Mouse (Mus musculus): Measurements from ENCODE around the gene Map3k4. TPM values are rescaled to one million over a fixed set of nuclear protein-coding genes. Genes with fewer than 3 reads are reported as not detected.
"Not testable (repeated sequence)": the region's sequence is repeated elsewhere in the genome, so short reads cannot be mapped to it uniquely, and the experiment has no call there.

The Map3k4 gene
- total RNA-seq, 1 experiment from 2014 or later, result 29.3 TPM

DNA sequence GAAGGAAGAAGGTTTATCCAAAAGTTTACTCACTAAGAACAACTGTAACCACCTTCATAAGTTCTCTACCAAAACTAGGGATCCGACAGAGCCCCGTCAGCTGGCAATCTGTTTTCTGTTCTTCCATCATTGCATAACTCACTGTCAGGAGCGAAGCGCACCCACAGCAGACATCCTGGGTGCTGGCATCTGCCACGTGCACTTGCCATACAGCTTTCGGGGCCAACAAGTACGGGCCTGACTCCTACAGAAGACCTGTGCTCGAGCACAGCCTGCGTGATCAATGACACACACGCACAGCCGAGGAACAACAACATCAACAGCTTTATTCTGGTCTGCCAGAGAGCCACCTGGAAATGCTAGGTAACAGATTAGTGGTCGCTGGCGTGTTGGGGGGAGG lies 2.3 kb downstream of the Map3k4 start:
- no peak for ATAC-seq (replicated peaks in 1 of 2; ENCODE audit: insufficient read depth in 1 of 2, low FRiP score in 2 of 2, low TSS enrichment in 1 of 2, low read depth in 1 of 2, poor library complexity in 2 of 2, severe bottlenecking in 2 of 2)

DNA sequence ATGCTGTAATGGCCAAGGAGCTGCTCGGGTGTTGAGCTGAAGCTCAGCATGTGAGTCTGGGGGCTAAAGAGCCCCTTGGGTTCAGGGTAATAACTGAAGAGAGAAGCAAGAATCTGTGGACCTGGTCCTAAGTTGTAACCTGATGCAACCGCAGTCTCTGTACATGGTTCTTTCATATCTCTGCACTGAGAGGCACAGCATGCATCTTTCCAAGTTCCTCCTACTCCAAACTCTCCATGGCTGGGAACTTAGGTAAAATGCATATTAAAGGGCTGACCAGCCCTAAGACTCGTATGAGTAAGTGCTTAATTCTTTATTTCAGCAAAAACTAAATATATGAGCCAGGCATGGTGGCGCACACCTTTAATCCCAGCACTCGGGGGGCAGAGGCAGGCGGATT lies 6.3 kb downstream of the Map3k4 start:
- no peak for ATAC-seq (replicated peaks in 1 of 2; ENCODE audit: insufficient read depth in 1 of 2, low FRiP score in 2 of 2, low TSS enrichment in 1 of 2, low read depth in 1 of 2, poor library complexity in 2 of 2, severe bottlenecking in 2 of 2)

DNA sequence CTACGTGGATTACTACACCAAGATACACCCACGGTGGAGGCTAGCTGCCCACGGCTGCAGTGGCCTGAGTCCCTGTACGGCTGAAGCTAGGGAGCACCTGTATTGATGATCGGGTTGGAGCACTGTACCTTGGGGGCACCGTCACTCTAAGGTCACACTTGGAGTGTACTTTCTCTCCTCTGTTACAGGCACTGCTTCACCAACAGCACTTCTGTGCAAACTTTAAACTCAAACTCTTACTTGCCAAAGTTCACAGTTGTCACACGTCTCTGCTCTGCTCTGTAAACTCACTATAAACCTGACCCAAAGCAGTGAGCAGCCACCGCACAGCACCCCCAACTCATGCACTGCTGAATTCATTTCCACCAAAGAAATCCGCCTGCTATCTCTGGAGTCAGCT lies 9.1 kb downstream of the Map3k4 start:
- no peak for ATAC-seq (replicated peaks in 1 of 2; ENCODE audit: insufficient read depth in 1 of 2, low FRiP score in 2 of 2, low TSS enrichment in 1 of 2, low read depth in 1 of 2, poor library complexity in 2 of 2, severe bottlenecking in 2 of 2)

DNA sequence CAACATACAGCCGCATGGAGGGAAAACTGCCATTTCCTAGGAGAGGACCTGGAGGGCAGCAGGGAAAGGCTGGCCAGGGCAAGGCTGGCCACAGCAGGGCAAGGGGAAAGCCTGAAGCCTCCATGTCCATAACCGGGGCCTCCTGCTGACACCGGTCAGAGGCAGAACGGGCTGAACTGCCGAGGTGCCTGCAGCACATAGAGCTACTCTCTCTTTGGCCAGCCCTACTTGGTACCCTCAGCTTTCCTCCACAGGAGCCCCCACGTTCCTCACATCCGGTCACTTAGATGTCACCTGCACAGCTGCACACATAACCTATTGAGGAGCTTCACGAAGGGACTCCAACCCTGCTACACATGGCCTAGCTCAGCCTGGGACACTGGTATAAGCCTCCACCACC lies 9.5 kb downstream of the Map3k4 start:
- ATAC-seq (replicated peaks in 1 of 2; ENCODE audit: insufficient read depth in 1 of 2, low FRiP score in 2 of 2, low TSS enrichment in 1 of 2, low read depth in 1 of 2, poor library complexity in 2 of 2, severe bottlenecking in 2 of 2), result no peak

DNA sequence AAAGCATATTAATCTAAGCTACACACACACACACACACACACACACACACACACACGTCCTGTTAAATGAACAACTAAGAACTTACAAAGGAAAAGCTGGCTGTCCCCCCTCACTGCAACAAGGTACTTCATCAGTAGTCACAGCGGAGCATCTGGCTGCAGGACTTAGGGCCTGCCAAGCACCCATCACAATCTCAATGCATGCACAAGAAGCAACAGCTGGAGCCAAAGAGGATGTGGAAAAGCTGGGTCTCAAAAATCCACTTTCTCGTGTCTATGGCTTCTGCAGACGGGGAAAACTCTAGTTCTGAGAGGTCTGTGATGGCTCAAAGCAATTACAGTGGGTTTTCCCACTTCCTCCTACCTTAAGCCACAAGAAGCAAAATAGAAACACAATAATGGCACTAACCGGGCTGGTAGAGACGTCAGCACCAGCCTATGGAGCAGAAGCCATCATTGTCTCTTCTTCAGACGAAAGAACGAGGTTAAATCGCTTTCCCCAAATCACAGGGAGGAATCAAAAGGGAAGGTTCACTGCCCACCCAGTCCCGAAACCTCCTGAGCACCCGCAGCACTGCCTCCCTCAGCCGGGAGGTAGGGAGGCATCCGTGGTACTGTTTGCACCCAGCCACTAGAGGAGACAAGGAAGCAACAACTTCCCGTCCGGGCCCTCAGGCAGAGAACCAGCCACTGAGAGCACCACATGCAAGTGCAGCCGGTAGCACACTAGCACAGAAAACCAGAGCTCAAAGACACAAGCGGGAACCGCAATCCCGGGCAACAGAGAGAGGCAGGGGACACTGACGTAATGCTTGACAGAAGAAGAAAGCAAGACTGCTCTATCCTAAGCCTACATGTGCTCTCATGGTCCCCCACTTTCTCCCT lies 11.1 kb downstream of the Map3k4 start:
- ATAC-seq (replicated peaks in 1 of 2; ENCODE audit: insufficient read depth in 1 of 2, low FRiP score in 2 of 2, low TSS enrichment in 1 of 2, low read depth in 1 of 2, poor library complexity in 2 of 2, severe bottlenecking in 2 of 2), result peak; percentile 99

DNA sequence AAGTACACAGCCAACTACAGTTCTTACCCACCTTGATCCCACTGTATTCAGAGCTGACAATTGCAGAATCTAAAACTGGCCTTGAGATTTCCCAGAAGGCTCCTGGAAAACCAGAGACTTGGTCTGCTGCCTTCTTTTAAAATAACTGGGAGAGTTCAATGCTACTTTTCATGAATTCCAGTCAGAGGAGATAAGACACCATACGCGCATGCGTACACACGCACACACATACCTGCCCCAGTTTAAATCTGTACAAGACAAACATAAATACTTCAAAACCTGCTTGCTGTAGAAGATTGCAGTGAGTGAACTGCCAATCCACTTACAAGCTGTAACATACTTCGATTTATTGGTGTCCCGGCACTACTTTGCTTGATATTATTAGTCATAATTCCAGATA lies 13.9 kb downstream of the Map3k4 start:
- ATAC-seq (replicated peaks in 1 of 2; ENCODE audit: insufficient read depth in 1 of 2, low FRiP score in 2 of 2, low TSS enrichment in 1 of 2, low read depth in 1 of 2, poor library complexity in 2 of 2, severe bottlenecking in 2 of 2), result no peak

DNA sequence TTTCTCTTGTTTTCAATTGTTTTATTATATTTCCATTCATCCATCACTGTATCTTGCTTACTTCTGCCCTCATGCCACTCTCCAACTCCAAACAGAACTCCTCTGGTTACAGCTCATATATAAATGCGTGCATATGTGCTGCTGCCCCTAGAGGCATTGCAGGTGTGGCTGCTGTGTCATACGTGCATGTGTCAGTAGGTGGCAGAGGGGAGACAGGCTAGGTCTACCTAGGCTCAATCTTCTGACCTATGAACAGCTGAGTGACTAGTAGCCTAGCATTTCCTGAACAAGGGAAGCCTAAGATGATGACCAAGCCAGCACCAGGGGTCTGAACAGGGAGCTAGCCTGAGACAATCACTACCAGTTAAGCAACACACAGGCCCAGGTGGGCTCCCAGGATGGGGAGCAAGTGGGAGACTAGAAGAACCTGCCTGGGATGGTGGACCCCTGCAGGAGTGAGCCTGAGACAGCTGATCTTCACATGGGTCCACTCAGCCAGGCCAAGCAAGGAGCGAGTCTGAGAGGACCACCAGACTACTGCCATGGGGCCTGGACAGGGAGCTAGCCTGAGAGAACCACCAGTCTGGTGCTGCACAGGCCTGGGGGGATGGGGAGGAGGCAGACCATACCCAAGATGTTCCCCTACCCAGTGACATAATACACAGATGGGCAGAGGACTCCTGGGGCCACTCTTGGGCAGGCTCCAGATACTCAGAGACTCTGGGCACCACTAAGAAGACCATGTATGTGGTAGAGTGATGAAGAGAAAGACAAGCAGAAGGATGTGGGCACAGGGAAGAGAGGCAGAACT lies 17.5 kb downstream of the Map3k4 start:
- ATAC-seq (replicated peaks in 1 of 2; ENCODE audit: insufficient read depth in 1 of 2, low FRiP score in 2 of 2, low TSS enrichment in 1 of 2, low read depth in 1 of 2, poor library complexity in 2 of 2, severe bottlenecking in 2 of 2), result peak; percentile 90 to 94

DNA sequence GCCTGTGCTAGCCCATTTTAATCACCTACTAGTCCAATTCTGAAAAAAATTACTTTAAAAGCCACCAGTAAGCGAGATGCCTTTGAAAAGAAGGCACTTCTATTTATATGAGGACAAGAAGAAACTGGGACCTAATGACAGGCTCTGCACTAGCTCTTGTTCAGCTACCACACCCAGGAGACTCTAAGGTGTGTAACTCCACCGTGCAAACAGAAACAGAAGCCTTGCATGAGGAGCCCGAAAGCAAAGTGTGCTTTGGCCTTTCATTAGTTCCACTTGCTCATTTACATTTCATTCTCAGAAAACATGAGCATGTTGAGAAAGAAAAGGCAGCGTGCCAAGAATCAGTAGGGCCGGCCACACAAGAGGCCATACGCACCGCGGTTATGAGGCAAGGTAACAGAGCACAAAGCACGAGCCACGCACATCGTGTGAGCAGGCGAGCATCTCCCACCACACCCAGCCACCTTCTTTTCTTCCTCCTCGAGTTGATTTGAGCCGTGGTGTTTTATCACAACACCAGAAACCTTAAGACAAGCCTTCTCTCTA lies 18.4 kb downstream of the Map3k4 start:
- ATAC-seq (replicated peaks in 1 of 2; ENCODE audit: insufficient read depth in 1 of 2, low FRiP score in 2 of 2, low TSS enrichment in 1 of 2, low read depth in 1 of 2, poor library complexity in 2 of 2, severe bottlenecking in 2 of 2), result no peak

DNA sequence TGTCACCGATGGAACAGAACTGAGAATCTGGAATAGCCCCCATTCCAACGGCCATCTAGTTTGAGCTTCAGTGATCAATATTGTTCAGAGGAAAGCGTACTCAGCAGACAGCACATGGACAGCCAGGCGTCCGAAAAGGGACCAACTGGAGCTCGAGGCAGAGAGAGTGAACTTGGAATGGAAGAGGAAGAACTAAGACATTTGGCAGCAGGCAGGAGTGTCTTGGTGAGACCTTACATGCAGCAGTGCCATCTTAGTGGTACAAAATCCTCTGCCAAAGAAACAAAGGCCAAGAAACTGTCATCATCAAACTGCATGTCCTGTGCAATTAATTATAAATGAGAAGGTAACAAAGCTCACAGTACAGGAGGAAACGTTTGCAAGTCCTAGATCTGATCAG lies 19.2 kb downstream of the Map3k4 start:
- ATAC-seq (replicated peaks in 1 of 2; ENCODE audit: insufficient read depth in 1 of 2, low FRiP score in 2 of 2, low TSS enrichment in 1 of 2, low read depth in 1 of 2, poor library complexity in 2 of 2, severe bottlenecking in 2 of 2), result no peak

DNA sequence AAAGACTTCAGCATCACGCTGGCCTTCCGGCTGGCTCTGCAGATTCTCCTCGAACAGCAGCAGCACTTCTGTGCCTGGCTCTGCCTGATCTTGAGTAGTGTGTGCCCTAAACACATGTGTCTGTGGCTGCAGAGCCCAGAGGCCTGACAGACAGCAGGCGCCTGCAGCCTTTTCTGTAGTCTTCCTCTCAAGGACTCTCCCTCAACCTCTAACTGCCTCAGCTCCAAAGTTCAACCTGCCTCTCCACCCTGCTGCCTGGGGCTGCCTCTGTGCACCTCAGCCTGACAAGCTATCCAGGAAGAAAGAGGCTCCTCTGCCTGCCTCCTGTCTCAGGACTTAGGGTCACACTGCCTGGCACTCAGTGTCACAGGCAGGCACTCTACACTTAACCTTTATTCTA lies 20.6 kb downstream of the Map3k4 start:
- no peak for ATAC-seq (replicated peaks in 1 of 2; ENCODE audit: insufficient read depth in 1 of 2, low FRiP score in 2 of 2, low TSS enrichment in 1 of 2, low read depth in 1 of 2, poor library complexity in 2 of 2, severe bottlenecking in 2 of 2)

DNA sequence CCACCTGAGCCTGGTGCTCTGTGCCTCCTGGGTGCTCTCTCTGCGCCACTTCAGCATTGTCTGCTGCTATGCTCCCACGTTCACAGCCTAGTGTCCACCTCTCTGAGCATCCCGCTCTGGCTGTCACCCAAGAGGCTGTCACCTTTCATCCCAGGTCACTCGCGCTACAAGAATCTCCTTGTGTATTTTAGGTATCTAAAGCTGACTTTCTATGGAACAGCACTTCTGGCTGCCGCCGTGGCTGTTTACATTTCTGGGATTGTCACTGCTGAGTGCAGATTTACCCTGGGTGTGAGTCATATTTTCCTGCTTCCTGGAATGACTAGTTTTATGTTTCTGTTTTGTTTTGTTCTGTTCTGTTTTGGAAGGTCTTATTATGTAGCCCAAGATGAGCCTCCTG lies 21.3 kb downstream of the Map3k4 start:
- ATAC-seq (replicated peaks in 1 of 2; ENCODE audit: insufficient read depth in 1 of 2, low FRiP score in 2 of 2, low TSS enrichment in 1 of 2, low read depth in 1 of 2, poor library complexity in 2 of 2, severe bottlenecking in 2 of 2), result no peak

DNA sequence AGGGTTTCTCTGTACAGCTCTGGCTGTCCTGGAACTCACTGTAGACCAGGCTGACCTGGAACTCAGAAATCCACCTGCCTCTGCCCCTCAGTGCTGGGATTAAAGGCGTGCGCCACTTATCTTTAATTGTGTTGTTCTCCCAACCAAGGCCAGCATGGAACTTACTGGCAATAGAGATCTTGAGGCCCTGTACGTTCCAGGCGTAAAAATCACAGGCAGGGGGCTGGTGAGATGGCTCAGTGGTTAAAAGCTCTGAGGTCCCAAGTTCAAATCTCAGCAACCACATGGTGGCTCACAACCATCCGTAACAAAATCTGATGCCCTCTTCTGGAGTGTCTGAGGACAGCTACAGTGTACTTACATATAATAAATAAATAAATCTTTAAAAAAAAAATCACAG lies 22.7 kb downstream of the Map3k4 start:
- ATAC-seq (replicated peaks in 1 of 2; ENCODE audit: insufficient read depth in 1 of 2, low FRiP score in 2 of 2, low TSS enrichment in 1 of 2, low read depth in 1 of 2, poor library complexity in 2 of 2, severe bottlenecking in 2 of 2), result not testable (repeated sequence)

DNA sequence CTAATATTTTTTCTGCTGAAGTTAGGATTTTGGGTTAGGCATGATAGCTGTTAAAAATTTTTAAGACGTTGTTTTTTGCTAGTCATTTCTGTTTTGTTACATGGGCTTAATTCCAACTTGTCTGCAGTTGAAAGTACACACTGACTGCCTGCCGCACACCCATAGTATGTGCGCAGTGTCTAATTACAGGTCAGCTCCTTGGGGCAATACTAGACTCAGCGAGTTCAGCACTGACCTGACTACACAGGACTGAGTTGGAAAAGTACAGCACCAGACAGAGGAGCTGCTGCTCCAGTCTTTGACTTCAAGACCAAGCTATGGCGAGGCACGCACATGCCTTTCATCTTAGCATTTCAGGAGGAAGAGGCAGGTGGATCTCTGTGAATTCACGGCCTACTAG lies 24.2 kb downstream of the Map3k4 start:
- no peak for ATAC-seq (replicated peaks in 1 of 2; ENCODE audit: insufficient read depth in 1 of 2, low FRiP score in 2 of 2, low TSS enrichment in 1 of 2, low read depth in 1 of 2, poor library complexity in 2 of 2, severe bottlenecking in 2 of 2)

DNA sequence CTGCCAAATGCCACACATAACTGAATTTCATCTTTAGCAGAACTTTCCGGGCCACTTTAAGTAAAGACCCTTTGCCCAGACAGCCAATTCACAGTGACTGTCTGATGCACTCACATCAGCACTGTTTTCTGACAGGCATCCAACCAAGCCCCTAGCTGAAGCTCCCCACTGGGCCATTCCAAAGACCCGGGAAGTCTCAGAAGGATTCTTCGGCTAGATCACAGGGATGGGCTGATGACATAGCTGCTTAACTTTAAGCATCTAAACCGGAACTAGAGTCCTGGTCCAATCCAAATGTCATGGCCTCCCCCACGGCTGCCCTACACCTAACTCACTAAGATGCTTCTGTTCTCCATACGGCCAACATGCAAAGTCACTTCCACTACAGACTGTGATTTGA lies 25.0 kb downstream of the Map3k4 start:
- no peak for ATAC-seq (replicated peaks in 1 of 2; ENCODE audit: insufficient read depth in 1 of 2, low FRiP score in 2 of 2, low TSS enrichment in 1 of 2, low read depth in 1 of 2, poor library complexity in 2 of 2, severe bottlenecking in 2 of 2)

DNA sequence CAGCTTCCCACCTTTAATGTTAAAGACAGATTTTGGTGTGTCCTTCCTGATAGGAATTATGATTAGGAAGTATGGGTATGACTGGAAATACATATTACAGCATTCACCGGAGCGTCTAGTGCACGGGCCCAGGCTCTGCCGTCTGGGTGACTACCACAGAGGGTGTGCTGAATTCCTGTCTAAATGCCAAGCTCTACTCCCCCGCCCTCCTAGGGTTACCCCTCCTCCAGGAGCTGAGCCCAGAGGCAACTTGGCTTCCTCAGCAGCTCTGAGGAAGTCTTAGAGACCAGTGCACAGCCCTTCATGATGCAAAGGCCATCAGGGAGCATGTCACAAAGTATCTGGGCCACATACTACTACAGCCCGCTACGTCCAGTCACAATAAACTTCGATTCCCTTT lies 25.7 kb downstream of the Map3k4 start:
- ATAC-seq (replicated peaks in 1 of 2; ENCODE audit: insufficient read depth in 1 of 2, low FRiP score in 2 of 2, low TSS enrichment in 1 of 2, low read depth in 1 of 2, poor library complexity in 2 of 2, severe bottlenecking in 2 of 2), result no peak

DNA sequence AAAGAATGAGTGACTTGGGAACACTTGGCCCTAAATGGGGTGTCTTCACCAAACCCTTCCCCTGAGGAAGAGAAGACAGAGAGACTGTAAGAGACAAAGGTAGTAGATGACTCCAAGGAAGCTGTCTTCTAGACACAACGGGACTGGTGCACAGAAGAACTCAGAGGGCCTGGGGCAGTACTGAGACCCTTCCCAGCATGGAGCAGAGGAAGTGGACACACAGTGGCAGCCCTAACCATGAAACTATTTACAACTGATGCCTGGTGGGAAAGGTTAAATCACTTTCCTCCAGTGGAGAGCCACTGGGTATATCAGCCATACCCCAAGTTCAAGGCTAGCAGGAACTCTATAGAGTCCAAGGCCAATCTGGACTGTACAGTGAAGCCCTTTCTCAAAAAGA lies 26.2 kb downstream of the Map3k4 start:
- ATAC-seq (replicated peaks in 1 of 2; ENCODE audit: insufficient read depth in 1 of 2, low FRiP score in 2 of 2, low TSS enrichment in 1 of 2, low read depth in 1 of 2, poor library complexity in 2 of 2, severe bottlenecking in 2 of 2), result no peak

DNA sequence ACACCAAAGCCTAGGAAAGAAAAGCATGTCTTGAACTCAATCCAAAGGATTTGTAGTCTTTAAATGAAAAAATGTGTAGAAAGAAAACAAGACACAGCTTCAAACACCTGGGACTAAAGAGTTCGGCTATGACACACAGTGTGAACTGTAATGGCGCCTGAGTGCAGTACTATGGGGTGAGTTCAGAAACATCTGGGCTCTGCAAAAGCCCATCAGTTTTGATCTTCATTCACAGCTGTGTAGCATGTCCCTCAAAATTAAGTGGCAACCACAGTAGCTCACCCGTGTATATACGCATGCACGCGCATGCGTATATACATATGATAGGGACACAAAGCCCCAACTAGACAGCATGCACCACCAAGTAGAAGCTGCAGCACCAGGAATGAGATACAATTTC lies 27.4 kb downstream of the Map3k4 start:
- no peak for ATAC-seq (replicated peaks in 1 of 2; ENCODE audit: insufficient read depth in 1 of 2, low FRiP score in 2 of 2, low TSS enrichment in 1 of 2, low read depth in 1 of 2, poor library complexity in 2 of 2, severe bottlenecking in 2 of 2)

DNA sequence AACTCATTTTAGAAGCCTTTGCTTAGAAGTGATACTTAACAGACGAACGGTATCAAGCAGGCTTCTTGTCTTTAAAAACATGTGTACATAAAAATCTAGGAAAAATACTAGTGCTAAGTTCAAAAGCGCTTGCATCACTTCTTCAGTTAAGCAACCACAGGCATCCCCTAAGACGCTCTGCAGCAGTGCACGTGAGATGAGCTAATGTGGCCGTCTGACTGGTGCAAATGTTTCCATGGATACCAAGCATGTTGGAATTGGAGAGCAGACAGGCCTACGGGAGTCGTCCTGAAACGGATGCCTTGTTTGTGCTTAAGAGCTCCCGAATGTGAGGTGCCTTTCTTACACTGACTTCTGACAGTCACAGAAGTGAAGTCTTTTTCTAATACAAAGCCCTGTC lies 27.9 kb downstream of the Map3k4 start:
- ATAC-seq (replicated peaks in 1 of 2; ENCODE audit: insufficient read depth in 1 of 2, low FRiP score in 2 of 2, low TSS enrichment in 1 of 2, low read depth in 1 of 2, poor library complexity in 2 of 2, severe bottlenecking in 2 of 2), result no peak

All from hematopoietic stem cell, adult 5-6 weeks (primary cell).